Mouse (Mus musculus) stomach, postnatal 0 days (tissue): Measurements from ENCODE around the gene Naa15. TPM values are rescaled to one million over a fixed set of nuclear protein-coding genes. Genes with fewer than 3 reads are reported as not detected.

ENCODE experiments used
- ATAC-seq: fragments of 200-750 bp; cut with Nextera tagmentation; 2 replicates; pipeline ENCODE4 v1.8.0; 2017; ENCODE audit not compliant: low FRiP score, low TSS enrichment
- DNase-seq: peaks from one replicate; pipeline ENCODE4 v3.0.0-alpha.2; 2016; ENCODE audit warnings: low spot score
- H3K27ac ChIP-seq: fragments of 300-500 bp; sonication (generic); replicated peaks from 2 replicates; pipeline ENCODE4 v1.5.1; 2014; ENCODE audit warnings: mild to moderate bottlenecking, control low read depth
- H3K27me3 ChIP-seq: fragments of 300-500 bp; sonication (generic); 2 replicates; pipeline ENCODE4 v1.6.1; 2014; ENCODE audit warnings: low read length; ENCODE audit not compliant: control insufficient read depth, insufficient read depth
- H3K36me3 ChIP-seq: fragments of 300-500 bp; sonication (generic); 2 replicates; pipeline ENCODE4 v1.6.1; 2014; ENCODE audit warnings: low read length, mixed read lengths; ENCODE audit not compliant: control insufficient read depth, insufficient read depth
- H3K4me1 ChIP-seq: fragments of 300-500 bp; sonication (generic); replicated peaks from 2 replicates; pipeline ENCODE4 v1.6.1; 2014; ENCODE audit warnings: antibody characterized with exemption; ENCODE audit not compliant: control insufficient read depth, insufficient read depth
- H3K4me2 ChIP-seq: fragments of 300-500 bp; sonication (generic); replicated peaks from 2 replicates; pipeline ENCODE4 v1.6.1; 2014; ENCODE audit warnings: low read depth, mild to moderate bottlenecking, control low read depth, moderate library complexity
- H3K4me3 ChIP-seq: fragments of 300-500 bp; sonication (generic); 2 replicates; pipeline ENCODE4 v1.5.1; 2014; ENCODE audit warnings: low read depth, low read length, control low read depth
- H3K9ac ChIP-seq: fragments of 300-500 bp; sonication (generic); 2 replicates; pipeline ENCODE4 v1.6.1; 2014; ENCODE audit warnings: mild to moderate bottlenecking, low read length, control low read depth, mixed read lengths
- H3K9me3 ChIP-seq: fragments of 300-500 bp; sonication (generic); 2 replicates; pipeline ENCODE4 v1.6.1; 2016; ENCODE audit warnings: low read length; ENCODE audit not compliant: control insufficient read depth
- CTCF ChIP-seq: IDR thresholded peaks from 2 replicates; pipeline ENCODE4 v1.5.1; 2016; ENCODE audit warnings: antibody characterized with exemption, low read depth, mild to moderate bottlenecking, moderate library complexity
- EP300 ChIP-seq: optimal IDR thresholded peaks from 2 replicates; pipeline ENCODE3; 2016; ENCODE audit warnings: antibody characterized with exemption
- WGBS: fragments of 180-500 bp; shearing (Covaris S2); extraction: QIAGEN DNeasy Blood & Tissue Kit; methylation state at CpG from one replicate; pipeline ENCODE4 v1.1.7; 2014; 5-methylcytosine and 5-hydroxymethylcytosine counted together
- polyA plus RNA-seq: library from polyadenylated mRNA; unstranded; fragments of >200 nt; fragmentation: Nextera tagmentation; extraction: Ambion mirVana; gene quantifications from 2 replicates; pipeline ENCODE4 v1.2.1, GENCODE M21; 2015

Gene Naa15
- polyA plus RNA-seq, 1 experiment from 2014 or later, result 19.0 TPM

DNA sequence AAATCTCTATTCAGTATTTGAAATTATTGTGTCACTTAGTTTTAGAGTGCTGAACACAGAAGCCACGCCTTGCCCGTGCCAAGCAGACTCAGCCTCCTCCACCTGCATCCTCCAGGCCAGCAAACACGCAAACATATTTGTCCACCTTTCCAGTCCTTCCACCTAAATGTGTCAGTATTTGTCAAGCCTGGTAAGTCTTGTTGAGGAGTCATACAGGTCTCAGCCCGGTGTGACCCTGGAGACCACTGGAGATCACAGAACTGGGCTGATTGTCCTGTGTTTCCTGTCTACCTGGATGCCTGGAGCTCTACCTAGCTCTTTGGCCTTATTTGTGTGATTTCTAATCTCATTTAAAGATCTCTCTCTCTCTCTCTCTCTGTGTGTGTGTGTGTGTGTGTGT, 84.9 kb downstream of the Naa15 start:
- DNase-seq (no peak), ATAC-seq (no peak)
- Histone ChIP-seq H3K27me3 (no peaks in the 10 kb centered on the region), H3K4me1 (no peaks in the 10 kb centered on the region), H3K27ac (no peak overlapping the region), H3K4me3 (no peak overlapping the region), H3K36me3 (no peaks in the 10 kb centered on the region), H3K9me3 (no peaks in the 10 kb centered on the region), H3K9ac (no peak overlapping the region), H3K4me2 (no peak overlapping the region)
- no peak for TF ChIP-seq CTCF
- no peak for TF ChIP-seq EP300
- WGBS, result 78% methylated on average over 4 of the region's 4 CpGs

DNA sequence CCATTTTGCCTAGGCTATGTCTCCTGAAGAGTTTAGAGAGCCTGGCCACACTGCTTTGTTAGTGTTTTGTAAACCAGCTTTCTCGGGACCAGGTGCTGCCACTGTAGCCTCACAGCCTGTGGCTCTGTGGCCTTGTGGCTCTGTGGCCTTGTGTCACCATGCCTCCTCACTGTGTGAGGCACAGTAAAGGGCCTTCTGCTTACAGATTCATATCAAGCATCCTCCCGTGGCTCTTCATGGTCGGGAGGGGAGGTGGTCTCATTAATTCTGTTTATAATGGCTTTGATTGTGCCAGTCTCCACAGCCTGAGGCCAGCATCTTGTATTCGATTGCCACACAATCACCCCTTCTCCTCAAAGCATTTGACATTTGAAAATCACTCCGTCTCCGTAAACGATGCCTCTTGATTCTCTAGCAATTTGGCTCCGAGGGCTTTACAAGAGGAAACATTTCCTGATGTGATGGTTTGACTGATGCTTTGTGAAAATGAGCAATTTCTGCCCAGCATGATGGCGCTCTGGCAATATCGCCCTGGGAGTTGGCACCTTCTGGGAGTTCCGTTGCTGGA, 89.5 kb downstream of the Naa15 start:
- DNase-seq (no peak), ATAC-seq (no peak)
- no peak overlapping the region for H3K27ac ChIP-seq
- no peaks in the 10 kb centered on the region for H3K9me3 ChIP-seq
- H3K4me2 ChIP-seq, result no peak overlapping the region
- no peak overlapping the region for H3K9ac ChIP-seq
- 83% methylated on average over 11 of the region's 11 CpGs for WGBS
- H3K4me1 ChIP-seq, result no peaks in the 10 kb centered on the region
- H3K27me3 ChIP-seq, result no peaks in the 10 kb centered on the region
- H3K36me3 ChIP-seq, result no peaks in the 10 kb centered on the region
- no peak overlapping the region for H3K4me3 ChIP-seq
- TF ChIP-seq CTCF (no peak), EP300 (no peak)

DNA sequence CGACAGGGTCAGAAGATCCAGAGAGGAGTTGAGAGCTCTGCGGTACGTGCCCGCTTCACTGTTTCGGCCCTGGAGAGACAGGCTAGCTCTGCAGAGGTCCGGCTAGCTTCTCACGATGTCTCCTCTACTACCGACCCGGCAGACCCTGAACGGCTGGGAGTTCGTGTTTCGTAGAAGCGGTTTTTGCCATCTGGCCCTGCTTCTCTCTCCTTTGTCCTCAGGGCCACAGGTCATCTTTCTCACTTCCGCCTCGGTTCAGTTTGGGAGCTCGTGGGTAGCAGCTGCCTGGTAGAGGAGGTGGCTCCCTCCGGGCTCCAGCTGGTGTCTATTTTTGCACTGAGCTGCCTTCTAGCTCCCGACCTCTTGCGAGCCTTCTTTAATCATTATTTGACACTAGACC, 90.5 kb downstream of the Naa15 start:
- Histone ChIP-seq H3K4me2 (no peak overlapping the region), H3K36me3 (no peaks in the 10 kb centered on the region), H3K9me3 (no peaks in the 10 kb centered on the region), H3K4me1 (no peaks in the 10 kb centered on the region), H3K27me3 (no peaks in the 10 kb centered on the region), H3K9ac (no peak overlapping the region), H3K27ac (no peak overlapping the region), H3K4me3 (no peak overlapping the region)
- DNase-seq (no peak), ATAC-seq (no peak)
- 64% methylated on average over 19 of the region's 19 CpGs for WGBS
- no peak for TF ChIP-seq EP300
- TF ChIP-seq CTCF, result no peak

DNA sequence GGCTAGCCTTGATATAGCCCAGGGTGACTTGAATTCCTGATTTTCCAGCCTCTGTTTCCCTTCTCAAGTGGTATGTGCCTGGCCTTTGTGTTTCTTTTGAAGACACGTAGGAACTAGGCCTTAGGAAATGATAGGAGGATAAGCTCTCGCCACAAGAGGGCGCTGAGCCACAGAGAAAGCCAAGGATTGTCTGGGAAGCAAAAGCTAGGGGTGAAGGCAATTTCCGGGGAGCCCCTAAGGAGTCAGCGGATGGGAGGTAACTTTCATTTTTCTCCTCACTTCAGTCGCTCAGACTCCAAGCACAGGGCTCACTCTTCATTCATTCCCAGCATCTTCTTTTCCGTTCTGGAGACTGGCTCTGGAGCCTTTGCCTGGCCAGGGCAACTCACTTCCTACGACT, 96.0 kb downstream of the Naa15 start:
- Histone ChIP-seq H3K9me3 (no peaks in the 10 kb centered on the region), H3K9ac (no peak overlapping the region), H3K4me2 (0 out of 2 replicates have a peak overlapping the region, but pooled peaks have one; percentile 23), H3K36me3 (no peaks in the 10 kb centered on the region), H3K27ac (no peak overlapping the region), H3K4me3 (no peak overlapping the region), H3K27me3 (no peaks in the 10 kb centered on the region), H3K4me1 (no peaks in the 10 kb centered on the region)
- TF ChIP-seq CTCF, result peak; percentile 95
- no peak for TF ChIP-seq EP300
- DNase-seq (peak; percentile 80), ATAC-seq (peak; percentile 78)
- WGBS, result 25% methylated on average over 8 of the region's 8 CpGs

GRCm38 (mm10) chr3:51511983-51512382, 97.0 kb downstream of the Naa15 start:
- Histone ChIP-seq H3K9me3 (no peaks in the 10 kb centered on the region), H3K27me3 (no peaks in the 10 kb centered on the region), H3K4me3 (no peak overlapping the region), H3K27ac (no peak overlapping the region), H3K4me1 (no peaks in the 10 kb centered on the region), H3K4me2 (no peak overlapping the region), H3K9ac (no peak overlapping the region), H3K36me3 (no peaks in the 10 kb centered on the region)
- ATAC-seq (0 out of 2 replicates have a peak, but pooled peaks have one; percentile 30), DNase-seq (no peak)
- TF ChIP-seq CTCF (no peak), EP300 (no peak)
- WGBS, result 86% methylated on average over 5 of the region's 5 CpGs

DNA sequence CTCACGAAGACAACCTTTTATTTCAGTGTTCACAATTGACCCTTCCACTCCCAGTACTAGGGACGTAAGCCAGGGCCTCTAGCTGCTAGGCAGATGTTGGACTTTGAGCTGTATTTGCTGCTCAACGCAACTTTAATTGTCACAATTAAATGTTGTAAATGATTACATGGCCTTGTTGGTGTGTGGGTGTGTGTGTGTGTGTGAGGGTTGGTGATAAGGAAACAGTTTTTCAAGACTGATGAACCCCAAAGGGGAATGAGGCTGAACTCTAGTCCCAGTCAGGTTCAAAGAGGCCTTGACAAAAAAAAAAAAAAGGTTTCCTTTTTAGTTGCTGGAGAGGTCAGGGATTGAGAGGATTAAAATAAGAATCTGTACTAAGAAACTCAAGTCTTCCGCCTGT, 102.5 kb downstream of the Naa15 start:
- no peak overlapping the region for H3K9ac ChIP-seq
- H3K4me3 ChIP-seq, result no peak overlapping the region
- TF ChIP-seq EP300, result no peak
- TF ChIP-seq CTCF, result no peak
- no peaks in the 10 kb centered on the region for H3K27me3 ChIP-seq
- no peaks in the 10 kb centered on the region for H3K4me1 ChIP-seq
- H3K27ac ChIP-seq, result no peak overlapping the region
- no peak overlapping the region for H3K4me2 ChIP-seq
- H3K9me3 ChIP-seq, result no peaks in the 10 kb centered on the region
- DNase-seq (no peak), ATAC-seq (no peak)
- WGBS, result 71% methylated on average over 4 of the region's 4 CpGs
- peaks cover 3% of the 10 kb centered on the region; the same call in 1 of the 2 replicates for H3K36me3 ChIP-seq
